Mouse (Mus musculus) brain, embryonic 14.5 days (tissue): Measurements from ENCODE around the gene Rnf223. TPM values are rescaled to one million over a fixed set of nuclear protein-coding genes. Genes with fewer than 3 reads are reported as not detected.

Experiments
- DNase-seq: peaks from one replicate; pipeline ENCODE4 v3.0.0-alpha.2; 2011; ENCODE audit warnings: low read depth
- CTCF ChIP-seq: fragments of 200-500 bp; IDR thresholded peaks from 2 replicates; pipeline ENCODE4 v1.5.1; 2012; ENCODE audit warnings: inconsistent platforms, mild to moderate bottlenecking, moderate library complexity, borderline replicate concordance; ENCODE audit not compliant: insufficient read depth, insufficient read length; ENCODE audit errors: extremely low read depth
- POLR2A ChIP-seq: fragments of 200-500 bp; IDR thresholded peaks from 2 replicates; pipeline ENCODE4 v1.6.1; 2012; ENCODE audit warnings: mild to moderate bottlenecking, inconsistent platforms, borderline replicate concordance; ENCODE audit not compliant: poor library complexity, insufficient read depth, insufficient read length, severe bottlenecking; ENCODE audit errors: extremely low read depth
- polyA plus RNA-seq: library from polyadenylated mRNA; depleted of rRNA; stranded (reverse); fragments of >200 nt; gene quantifications from 2 replicates; pipeline ENCODE4 v1.2.3, GENCODE M21; 2012; rRNA removed

The Rnf223 gene
- polyA plus RNA-seq: 3.3 and 3.8 TPM in 2 replicates

DNA sequence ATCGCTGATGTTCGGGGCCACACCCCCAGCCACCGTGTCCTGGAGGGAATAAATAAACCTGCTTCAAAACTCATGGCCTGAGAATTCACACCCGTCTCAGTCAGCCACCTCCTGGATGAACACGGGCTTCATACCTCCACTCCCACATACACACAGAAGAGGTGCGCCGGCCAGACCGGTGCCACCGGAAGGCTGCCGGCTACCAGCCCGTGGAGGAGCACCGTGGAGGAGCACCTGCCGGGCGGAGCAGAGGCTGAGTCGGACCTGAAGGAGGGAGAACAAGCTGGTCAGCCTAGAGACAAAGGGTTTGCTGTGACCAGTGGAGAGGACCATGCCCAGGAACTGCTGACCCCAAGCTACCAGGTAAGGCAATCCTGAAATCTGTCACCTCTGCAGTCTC lies at the start of gene Rnf223:
Rnf223 (plus strand) TSS at position 78 of the 400 bp plus-strand sequence.
- DNase-seq: no peak
- TF ChIP-seq CTCF (no peak), POLR2A (no peak)

DNA sequence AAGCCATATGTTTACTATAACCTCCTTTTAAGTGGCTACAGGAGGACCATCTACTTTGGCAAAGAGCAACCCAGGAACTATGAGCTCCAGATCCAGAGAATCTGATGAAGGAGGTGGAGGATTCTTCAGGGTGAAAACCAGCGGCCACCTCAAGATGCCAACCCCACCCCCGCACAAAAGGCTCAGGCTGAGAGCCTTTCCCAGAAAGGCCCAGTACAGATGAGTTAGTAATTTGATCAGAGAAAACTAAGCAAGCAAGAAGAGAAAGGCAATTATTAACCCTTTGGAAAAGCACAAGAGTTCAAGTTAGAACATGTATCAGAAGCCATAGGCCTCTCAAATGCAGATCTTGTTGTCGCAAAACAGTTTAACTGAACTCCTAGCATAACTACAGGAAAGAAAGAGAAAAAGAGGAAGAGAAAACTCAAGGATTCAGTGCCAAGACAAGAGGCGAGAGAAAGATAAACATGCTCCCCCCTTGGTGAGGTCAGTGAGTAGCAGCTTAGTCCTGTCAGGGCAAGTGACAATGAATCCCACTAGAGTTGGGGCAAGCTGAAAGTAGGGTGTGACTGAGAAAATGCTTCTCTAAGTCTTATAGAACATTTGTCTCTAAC lies 47.6 kb upstream of the Rnf223 start:
- no peak for DNase-seq
- TF ChIP-seq POLR2A (no peak), CTCF (no peak)

DNA sequence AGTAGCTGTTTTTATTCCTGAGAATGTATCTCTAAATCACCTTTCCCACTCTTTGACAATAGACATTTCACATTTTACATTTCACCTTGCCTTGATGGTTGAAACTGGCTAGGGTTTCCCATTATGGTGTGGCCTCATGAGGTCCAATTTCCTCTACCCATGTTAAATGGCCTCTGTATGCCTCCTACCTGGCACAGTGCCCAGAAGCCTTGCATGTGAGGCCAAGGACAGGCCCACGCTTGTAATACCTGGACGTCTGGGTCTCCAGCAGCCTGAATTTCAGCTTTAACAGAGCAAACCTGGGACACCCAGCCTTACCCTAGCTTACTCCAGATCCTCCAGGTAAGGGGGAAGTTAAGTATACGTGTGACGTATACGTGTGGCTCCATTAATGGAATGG lies 47.0 kb upstream of the Rnf223 start:
- DNase-seq: peak; percentile 34
- no peak for TF ChIP-seq POLR2A
- no peak for TF ChIP-seq CTCF

DNA sequence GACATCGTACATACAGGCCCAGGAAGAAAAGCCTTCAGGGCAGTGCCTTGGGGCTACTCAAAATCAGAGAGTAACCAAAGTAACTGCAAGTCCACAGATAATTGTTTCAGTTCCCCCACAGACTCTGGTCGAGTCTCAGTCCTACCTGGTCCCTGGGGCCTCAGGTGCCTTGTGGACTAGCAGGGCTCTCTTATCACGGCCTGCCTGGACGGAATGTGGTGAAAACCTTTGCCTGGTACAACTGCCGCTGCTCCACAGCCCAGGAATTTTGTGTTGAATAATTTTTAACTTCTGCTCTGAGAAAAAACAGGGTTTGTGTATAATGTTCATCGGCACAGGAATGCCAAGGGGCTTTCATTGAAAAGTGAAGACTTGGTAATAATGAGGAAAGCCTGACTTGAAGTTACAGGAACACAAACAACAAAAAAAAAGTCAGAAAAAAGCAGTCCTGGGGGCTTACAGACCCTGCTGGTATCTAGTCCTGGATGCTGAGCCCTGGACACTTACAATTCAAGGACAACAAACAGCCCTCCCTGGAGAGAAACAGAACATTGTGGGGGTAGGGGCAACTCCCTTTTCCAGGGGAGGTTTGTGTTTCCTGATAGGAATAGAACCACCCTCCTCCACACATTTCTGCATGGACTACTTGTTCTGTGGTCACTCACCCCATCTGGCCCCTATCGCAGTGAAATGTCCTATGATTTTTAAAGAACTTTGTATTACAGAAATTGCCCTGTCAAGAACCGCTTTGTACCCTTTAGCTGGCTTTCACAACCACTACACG lies 46.0 kb upstream of the Rnf223 start:
- no peak for DNase-seq
- no peak for TF ChIP-seq CTCF
- TF ChIP-seq POLR2A: no peak

DNA sequence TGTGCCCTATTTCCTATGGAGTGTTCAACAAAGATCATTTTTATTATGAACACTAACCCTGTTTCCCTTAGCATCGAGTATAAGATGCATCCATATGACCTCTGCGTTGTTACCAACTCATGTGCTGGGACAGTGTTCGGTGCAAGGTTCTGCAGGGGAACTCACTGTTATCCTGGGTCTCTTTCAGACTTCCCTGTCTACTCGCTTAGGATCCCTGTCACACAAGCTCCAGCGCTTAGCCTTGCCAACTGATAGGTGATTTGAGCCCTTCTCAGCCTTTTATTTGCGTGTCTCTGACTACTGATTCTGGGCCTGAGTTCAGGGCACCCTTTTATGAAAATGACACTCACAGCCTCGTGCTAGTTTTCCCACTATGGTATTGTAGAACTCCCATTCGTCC lies 45.1 kb upstream of the Rnf223 start:
- DNase-seq: no peak
- TF ChIP-seq POLR2A (no peak), CTCF (no peak)

DNA sequence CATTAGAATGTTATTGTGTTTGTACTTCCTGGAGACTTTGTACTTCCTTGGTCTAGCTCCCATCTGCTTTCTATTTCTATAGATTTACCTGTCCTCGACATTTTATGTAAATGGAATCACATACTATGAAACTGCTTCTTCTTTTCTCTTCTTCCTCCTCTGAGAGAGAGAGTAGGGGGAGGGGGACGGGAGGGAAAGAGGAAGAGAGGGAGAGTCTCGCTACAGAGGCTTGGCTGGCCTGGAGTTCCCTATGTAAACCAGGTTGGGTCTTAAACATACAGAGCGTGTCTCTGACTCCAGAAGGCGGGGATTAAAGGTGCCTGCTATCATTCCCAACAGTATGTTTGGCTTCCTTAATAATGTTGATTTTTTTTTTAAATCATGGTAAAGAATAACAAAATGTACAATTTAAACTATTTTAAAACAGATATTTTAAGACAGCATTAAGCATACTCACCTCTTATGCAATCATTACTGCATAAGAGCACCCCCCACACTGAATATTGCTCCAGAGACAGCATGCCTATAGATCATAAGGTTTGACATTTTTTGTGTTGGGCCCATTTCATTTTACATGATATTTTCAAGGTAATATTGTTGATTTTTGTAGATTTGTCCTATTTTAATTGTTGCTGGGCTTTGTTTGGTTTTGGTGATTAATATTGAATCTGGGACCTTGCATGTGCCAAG lies 42.8 kb upstream of the Rnf223 start:
- TF ChIP-seq POLR2A (no peak), CTCF (no peak)
- no peak for DNase-seq

DNA sequence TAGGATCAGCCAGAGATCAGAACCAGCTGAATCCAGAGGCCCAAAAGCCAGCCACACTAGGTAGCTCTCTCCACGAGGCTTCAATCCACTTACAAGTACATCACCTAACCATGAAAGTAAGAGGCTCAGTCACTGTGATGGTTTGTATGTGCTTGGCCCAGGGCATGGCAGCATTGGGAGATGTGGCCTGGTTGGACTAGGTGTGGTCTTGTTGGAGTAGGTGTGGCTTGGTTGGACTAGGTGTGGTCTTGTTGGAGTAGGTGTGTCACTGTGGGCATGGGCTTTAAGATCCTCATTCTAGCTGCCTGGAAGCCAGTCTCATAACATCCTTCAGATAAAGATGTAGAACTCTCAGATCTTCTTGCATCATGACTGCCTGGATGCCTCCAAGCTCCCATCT lies 39.1 kb upstream of the Rnf223 start:
- TF ChIP-seq CTCF (no peak), POLR2A (no peak)

DNA sequence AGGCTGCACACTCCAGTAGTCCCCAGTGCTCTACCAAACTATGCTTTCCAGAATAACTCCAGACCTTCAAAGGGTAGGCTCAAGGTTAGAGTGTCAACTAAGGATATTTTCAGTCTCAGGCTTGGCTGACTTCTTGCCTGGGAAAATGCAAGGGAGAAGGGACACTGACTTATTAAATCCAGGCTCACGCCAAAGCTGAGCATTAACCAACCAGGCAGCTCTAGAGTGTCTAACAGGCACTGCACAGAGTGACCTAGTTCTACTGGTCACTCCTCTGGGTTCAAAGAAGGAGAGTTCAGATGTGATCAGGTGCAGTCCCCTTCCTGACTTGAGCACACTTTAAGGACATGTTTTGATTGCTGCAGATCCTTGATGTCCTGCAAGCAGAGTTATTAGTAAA lies 37.5 kb upstream of the Rnf223 start:
- TF ChIP-seq CTCF (no peak), POLR2A (no peak)
- no peak for DNase-seq

More for the DNA sequence above, 39.1 kb upstream of the Rnf223 start:
- DNase-seq: no peak

DNA sequence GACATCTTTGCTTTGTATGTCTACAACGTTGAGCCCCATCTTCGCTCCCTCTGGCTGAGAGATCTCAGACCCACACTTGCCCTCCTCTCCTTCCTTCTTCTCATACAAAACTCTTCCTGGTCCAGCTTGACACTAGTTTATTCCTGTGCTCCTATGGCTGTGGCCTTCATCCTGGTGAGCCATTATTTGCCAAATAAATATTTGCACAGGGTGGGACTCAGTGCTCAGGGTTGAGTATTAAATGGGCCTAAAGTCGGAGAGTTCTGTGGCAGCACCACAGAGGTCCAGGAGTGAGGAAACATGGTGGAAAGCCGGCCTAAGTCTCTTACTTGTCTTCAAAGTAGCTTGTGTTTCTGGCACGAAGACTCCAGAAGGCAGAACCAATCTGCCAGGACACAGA lies 36.6 kb upstream of the Rnf223 start:
- no peak for TF ChIP-seq POLR2A
- TF ChIP-seq CTCF: no peak
- no peak for DNase-seq

DNA sequence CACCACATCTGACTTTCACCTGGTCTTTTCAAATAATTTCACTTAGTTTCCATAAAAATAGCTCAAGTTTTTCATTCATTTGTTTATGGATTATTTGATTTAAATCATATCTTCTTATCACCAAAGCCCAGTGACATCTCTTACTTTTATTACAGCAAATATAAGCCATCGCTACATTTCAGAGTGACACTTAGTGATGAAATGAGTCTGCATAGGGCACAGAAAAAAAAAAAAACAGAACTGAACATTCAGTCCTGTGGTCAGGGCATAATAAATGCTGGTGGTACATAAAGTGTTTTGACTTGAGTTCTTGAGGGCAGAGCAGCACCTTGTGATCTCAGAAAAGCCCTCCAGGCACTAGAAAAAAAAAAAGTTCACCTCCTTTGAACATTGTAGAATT lies 34.1 kb upstream of the Rnf223 start:
- TF ChIP-seq CTCF: no peak
- TF ChIP-seq POLR2A: no peak
- no peak for DNase-seq

DNA sequence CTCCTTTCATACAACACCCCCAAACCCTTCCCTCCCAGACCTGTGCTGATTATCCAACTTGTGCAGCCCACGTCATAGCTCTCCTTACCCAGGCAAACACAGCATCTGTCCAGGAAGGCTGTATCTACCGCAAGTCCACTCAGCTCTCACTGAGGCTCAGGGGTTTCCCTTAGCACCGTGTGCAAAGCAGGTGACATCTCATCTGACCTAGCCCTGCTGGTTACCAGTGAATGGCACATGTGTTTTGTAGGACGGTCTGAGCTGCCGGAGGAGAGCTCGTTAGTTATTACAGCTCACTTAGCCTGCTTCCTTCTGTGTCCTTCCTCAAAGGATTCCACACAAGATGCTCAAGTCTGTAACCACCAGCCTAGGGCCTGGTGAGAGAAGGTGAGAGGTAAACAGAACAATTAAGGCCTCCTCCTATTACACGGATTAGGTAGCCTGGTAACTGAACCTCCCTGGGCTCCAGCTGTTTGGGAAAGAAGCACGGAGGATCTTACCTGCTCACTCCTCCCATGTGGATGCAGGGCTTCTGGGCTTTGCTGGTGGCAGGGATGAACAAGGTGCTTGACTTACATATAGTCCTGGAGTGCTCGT lies 32.4 kb upstream of the Rnf223 start:
- TF ChIP-seq POLR2A (no peak), CTCF (no peak)
- DNase-seq: peak; percentile 2
